Mouse (Mus musculus): ENCODE measurements around the gene Ei24. TPM values are rescaled to one million over a fixed set of nuclear protein-coding genes. Genes with fewer than 3 reads are reported as not detected.

The Ei24 gene
- polyA plus RNA-seq, 1 experiment from 2014 or later = 95.6 TPM

- WGBS = 15% methylated on average over 25 of the region's 25 CpGs
These were observed 28.8 kb downstream of the Ei24 start for GRCm38 (mm10) chr9:36768156-36769047.

GRCm38 (mm10) chr9:36767203-36768143 lies 29.7 kb downstream of the Ei24 start, which contains the start of gene Stt3a:
Stt3a (minus strand) TSS chr9:36767679.
- H3K4me3 ChIP-seq = peak within 1 kb of the TSS; percentile 93

More at GRCm38 (mm10) chr9:36768156-36769047, 28.8 kb downstream of the Ei24 start:
- H3K9me3 ChIP-seq = no peaks in the 10 kb centered on the region
- no peaks in the 10 kb centered on the region for H3K27me3 ChIP-seq (ENCODE audit: insufficient read depth, poor library complexity, severe bottlenecking)
- H3K27ac ChIP-seq = peak overlapping the region; percentile 93
- DNase-seq (ENCODE audit: low spot score) = peak; percentile 45
- peaks cover 18% of the 10 kb centered on the region for H3K4me1 ChIP-seq (replicated peaks)
- H3K36me3 ChIP-seq = peaks cover 16% of the 10 kb centered on the region
- peak overlapping the region; percentile 93 for H3K4me3 ChIP-seq

GRCm38 (mm10) chr9:36764378-36764777 lies 32.8 kb downstream of the Ei24 start:
- no peak for DNase-seq (ENCODE audit: low spot score)
- H3K4me3 ChIP-seq = no peak overlapping the region
- H3K4me1 ChIP-seq (replicated peaks) = peaks cover 18% of the 10 kb centered on the region
- no peaks in the 10 kb centered on the region for H3K9me3 ChIP-seq
- no peak overlapping the region for H3K27ac ChIP-seq
- peaks cover 53% of the 10 kb centered on the region for H3K36me3 ChIP-seq
- H3K27me3 ChIP-seq (ENCODE audit: insufficient read depth, poor library complexity, severe bottlenecking) = no peaks in the 10 kb centered on the region
- 96% methylated on average over 1 of the region's 1 CpGs for WGBS

More at GRCm38 (mm10) chr9:36767203-36768143, 29.7 kb downstream of the Ei24 start, which contains the start of gene Stt3a:
- peak within 1 kb of the TSS; percentile 93 for H3K27ac ChIP-seq
- WGBS = under 1% methylated on average over 60 of the region's 60 CpGs
- H3K9me3 ChIP-seq = no peaks in the 10 kb centered on the region
- peaks cover 25% of the 10 kb centered on the region for H3K36me3 ChIP-seq
- peak; percentile 98 for DNase-seq (ENCODE audit: low spot score)
- no peaks in the 10 kb centered on the region for H3K27me3 ChIP-seq (ENCODE audit: insufficient read depth, poor library complexity, severe bottlenecking)
- peaks cover 18% of the 10 kb centered on the region for H3K4me1 ChIP-seq (replicated peaks)

Other genes starting within 250 kb of the Ei24 start
- gene Gm17689, start 214.8 kb downstream of the Ei24 start, polyA plus RNA-seq (2016; fragmentation: Nextera tagmentation; extraction: Ambion mirVana) = not detected in 2 replicates
- gene A630095E13Rik, start 154.0 kb downstream of the Ei24 start, polyA plus RNA-seq (2016; fragmentation: Nextera tagmentation; extraction: Ambion mirVana) = not detected in 2 replicates
- not detected in 2 replicates for gene Acrv1, start 104.2 kb downstream of the Ei24 start, polyA plus RNA-seq (2016; fragmentation: Nextera tagmentation; extraction: Ambion mirVana)
- gene Chek1, start 70.3 kb downstream of the Ei24 start, polyA plus RNA-seq (2016; fragmentation: Nextera tagmentation; extraction: Ambion mirVana) = 33.9 and 50.4 TPM in 2 replicates
- gene Stt3a, start 29.7 kb downstream of the Ei24 start, polyA plus RNA-seq (2016; fragmentation: Nextera tagmentation; extraction: Ambion mirVana) = 134 and 155 TPM in 2 replicates
- gene Fez1, start 24.5 kb upstream of the Ei24 start, polyA plus RNA-seq (2016; fragmentation: Nextera tagmentation; extraction: Ambion mirVana) = 189 and 312 TPM in 2 replicates